Mouse (Mus musculus): Measurements from ENCODE around the gene D5Ertd577e.
"Not testable (repeated sequence)": the region's sequence is repeated elsewhere in the genome, so short reads cannot be mapped to it uniquely, and the experiment has no call there.

The D5Ertd577e gene

GRCm38 (mm10) chr5:95456506-95456905, at the start of gene D5Ertd577e:
D5Ertd577e (plus strand) TSS chr5:95456806.
- not testable (repeated sequence) for DNase-seq

- DNase-seq = not testable (repeated sequence)
These were observed 53.9 kb downstream of the D5Ertd577e start, which contains the start of gene Gm3286 for GRCm38 (mm10) chr5:95510458-95510857. Gm3286 (plus strand) TSS chr5:95510758.
